Mouse (Mus musculus) megakaryocyte, embryonic 14.5 days (primary cell): Measurements from ENCODE around the gene Lhfpl2. TPM values are rescaled to one million over a fixed set of nuclear protein-coding genes. Genes with fewer than 3 reads are reported as not detected.

Experiments used
- H3K27me3 ChIP-seq: replicated peaks from 2 replicates; pipeline ENCODE3; 2012; ENCODE audit warnings: inconsistent platforms
- H3K36me3 ChIP-seq: replicated peaks from 2 replicates; pipeline ENCODE3; 2012; ENCODE audit warnings: low read length, inconsistent platforms, mixed read lengths
- H3K4me1 ChIP-seq: 2 replicates; pipeline ENCODE4 v1.6.1; 2012; ENCODE audit warnings: inconsistent platforms
- H3K4me3 ChIP-seq: replicated peaks from 2 replicates; pipeline ENCODE3; 2012; ENCODE audit warnings: moderate library complexity, mild to moderate bottlenecking, inconsistent platforms
- H3K9me3 ChIP-seq: 2 replicates; pipeline ENCODE4 v1.6.1; 2012; ENCODE audit warnings: inconsistent platforms
- FLI1 ChIP-seq: IDR thresholded peaks from 2 replicates; pipeline ENCODE4 v1.6.1; 2012; ENCODE audit warnings: low read length, inconsistent platforms, mixed read lengths
- GATA1 ChIP-seq: IDR thresholded peaks from 3 replicates; pipeline ENCODE4 v1.6.1; 2012; ENCODE audit warnings: mixed read lengths, low read length, inconsistent platforms, borderline replicate concordance
- polyA plus RNA-seq: library from polyadenylated mRNA; stranded (reverse); fragments of >175 nt; gene quantifications from 2 replicates; pipeline ENCODE4 v1.2.3, GENCODE M21; 2012; ENCODE audit warnings: low replicate concordance; ENCODE audit not compliant: insufficient read depth

Gene Lhfpl2
- polyA plus RNA-seq, 1 experiment = 0.47 TPM

DNA sequence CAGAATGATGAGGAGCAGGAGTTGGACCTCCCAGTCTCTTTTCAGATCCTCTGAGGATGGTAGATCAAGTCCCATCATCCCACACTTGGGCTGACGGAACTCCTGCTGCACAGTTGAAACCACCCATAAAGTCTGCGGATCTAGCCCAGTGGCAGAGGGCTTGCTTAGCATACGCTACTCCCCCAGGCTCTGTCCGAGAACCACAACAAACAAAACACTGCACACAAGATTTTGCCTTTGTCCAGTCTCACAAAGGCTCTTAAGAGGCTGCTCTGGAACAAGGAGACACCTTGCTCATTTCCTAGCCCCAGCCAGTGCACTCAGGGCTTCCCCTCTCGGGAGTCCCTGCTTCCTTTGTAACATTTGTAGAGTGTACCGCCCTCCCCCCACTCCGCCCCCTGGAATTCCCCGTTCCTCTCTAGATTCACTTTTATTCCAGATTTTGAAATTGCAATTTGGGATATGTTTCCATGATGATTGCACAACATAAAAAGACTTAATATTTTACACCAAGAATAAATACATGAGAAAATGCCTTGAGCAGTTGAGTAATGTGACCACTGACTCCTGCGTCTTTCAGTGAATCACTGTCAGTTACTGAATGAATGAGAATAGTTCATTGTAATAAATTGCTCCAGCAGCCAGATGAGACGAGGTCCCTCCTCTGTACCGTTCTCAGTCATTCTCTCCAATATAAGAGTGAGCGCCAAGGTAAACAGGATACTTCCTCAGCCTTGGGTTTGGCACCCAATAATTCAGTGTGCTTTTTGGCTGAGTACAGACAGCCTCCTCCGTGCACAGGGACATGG, 74.8 kb downstream of the Lhfpl2 start:
- TF ChIP-seq GATA1 = no peak
- TF ChIP-seq FLI1 = no peak
- H3K9me3 ChIP-seq = no peaks in the 10 kb centered on the region
- no peaks in the 10 kb centered on the region for H3K4me1 ChIP-seq
- no peaks in the 10 kb centered on the region for H3K36me3 ChIP-seq
- no peak overlapping the region for H3K4me3 ChIP-seq
- peaks cover 31% of the 10 kb centered on the region for H3K27me3 ChIP-seq

DNA sequence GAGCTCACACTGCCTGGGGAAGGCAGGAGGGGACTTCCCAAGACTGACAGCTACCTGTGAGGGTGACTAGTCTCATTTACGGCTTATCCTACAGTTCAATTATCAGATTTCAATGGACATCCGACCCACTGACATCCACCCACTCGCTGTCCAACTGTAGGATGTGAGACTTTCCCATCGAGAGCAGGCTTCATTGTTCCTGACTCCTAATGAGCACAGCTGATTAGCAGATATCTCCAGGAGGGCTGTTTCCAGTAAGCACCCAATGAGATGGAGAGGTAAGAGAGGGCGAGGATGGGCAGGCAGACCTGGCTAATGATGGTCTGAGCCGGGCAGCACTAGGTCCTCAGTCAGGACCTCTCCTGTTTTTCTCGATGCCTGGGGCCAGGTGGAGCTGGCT, 77.0 kb downstream of the Lhfpl2 start:
- no peak overlapping the region for H3K4me3 ChIP-seq
- H3K9me3 ChIP-seq = no peaks in the 10 kb centered on the region
- H3K36me3 ChIP-seq = no peaks in the 10 kb centered on the region
- peaks cover 35% of the 10 kb centered on the region for H3K27me3 ChIP-seq
- no peak for TF ChIP-seq FLI1
- no peak for TF ChIP-seq GATA1
- peaks cover under 1% of the 10 kb centered on the region; the same call in 1 of the 2 replicates for H3K4me1 ChIP-seq

GRCm38 (mm10) chr13:94135180-94135579, 77.6 kb downstream of the Lhfpl2 start:
- H3K4me3 ChIP-seq = no peak overlapping the region
- H3K27me3 ChIP-seq = peaks cover 38% of the 10 kb centered on the region
- H3K36me3 ChIP-seq = no peaks in the 10 kb centered on the region
- H3K9me3 ChIP-seq = no peaks in the 10 kb centered on the region
- TF ChIP-seq FLI1 = no peak
- H3K4me1 ChIP-seq = peaks cover 4% of the 10 kb centered on the region; the same call in 1 of the 2 replicates

DNA sequence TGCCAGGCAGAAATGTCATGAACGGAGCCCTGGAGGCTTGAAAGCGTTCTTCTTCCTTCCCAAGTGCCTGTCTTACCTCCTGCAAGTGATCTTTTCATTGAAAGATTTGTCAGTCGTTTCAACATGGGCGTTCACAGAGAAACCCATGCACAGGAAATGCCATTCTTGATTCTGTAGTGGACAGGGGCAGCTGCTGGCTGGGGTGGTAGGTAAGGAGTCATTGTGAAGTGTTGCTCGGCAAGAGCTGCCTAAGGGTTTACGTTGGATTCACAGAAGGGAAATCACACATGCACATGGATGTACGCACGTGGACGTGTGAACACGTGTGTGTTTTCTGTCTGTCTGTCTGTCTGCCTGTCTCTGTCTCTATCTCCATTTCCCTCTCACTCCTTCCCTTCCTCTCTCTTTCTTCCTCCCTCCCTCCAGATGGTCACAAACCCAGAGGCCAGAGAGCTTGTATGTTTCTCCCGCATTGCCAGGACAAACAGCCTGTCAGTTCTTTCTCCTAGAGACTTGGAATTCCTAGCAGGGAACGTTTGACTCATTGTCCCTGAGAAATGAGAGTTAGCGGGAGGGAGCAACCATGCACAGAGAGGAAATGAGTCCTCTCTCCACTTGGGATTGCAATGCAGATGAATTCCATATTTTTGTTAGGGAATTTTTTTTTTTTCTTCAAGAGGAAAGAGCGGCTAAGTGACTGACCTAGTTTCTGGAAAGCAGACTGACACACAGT, 82.3 kb downstream of the Lhfpl2 start:
- H3K4me1 ChIP-seq = peaks cover 28% of the 10 kb centered on the region
- TF ChIP-seq FLI1 (no peak), GATA1 (no peak)
- no peaks in the 10 kb centered on the region for H3K9me3 ChIP-seq
- H3K27me3 ChIP-seq = peaks cover 41% of the 10 kb centered on the region
- H3K4me3 ChIP-seq = no peak overlapping the region
- H3K36me3 ChIP-seq = no peaks in the 10 kb centered on the region

- no peak for TF ChIP-seq FLI1
- no peak for TF ChIP-seq GATA1
- Histone ChIP-seq H3K9me3 (no peaks in the 10 kb centered on the region), H3K36me3 (no peaks in the 10 kb centered on the region), H3K27me3 (peaks cover 35% of the 10 kb centered on the region), H3K4me1 (peaks cover 29% of the 10 kb centered on the region), H3K4me3 (no peak overlapping the region)
Measured at GRCm38 (mm10) chr13:94140446-94140845, 82.8 kb downstream of the Lhfpl2 start.

DNA sequence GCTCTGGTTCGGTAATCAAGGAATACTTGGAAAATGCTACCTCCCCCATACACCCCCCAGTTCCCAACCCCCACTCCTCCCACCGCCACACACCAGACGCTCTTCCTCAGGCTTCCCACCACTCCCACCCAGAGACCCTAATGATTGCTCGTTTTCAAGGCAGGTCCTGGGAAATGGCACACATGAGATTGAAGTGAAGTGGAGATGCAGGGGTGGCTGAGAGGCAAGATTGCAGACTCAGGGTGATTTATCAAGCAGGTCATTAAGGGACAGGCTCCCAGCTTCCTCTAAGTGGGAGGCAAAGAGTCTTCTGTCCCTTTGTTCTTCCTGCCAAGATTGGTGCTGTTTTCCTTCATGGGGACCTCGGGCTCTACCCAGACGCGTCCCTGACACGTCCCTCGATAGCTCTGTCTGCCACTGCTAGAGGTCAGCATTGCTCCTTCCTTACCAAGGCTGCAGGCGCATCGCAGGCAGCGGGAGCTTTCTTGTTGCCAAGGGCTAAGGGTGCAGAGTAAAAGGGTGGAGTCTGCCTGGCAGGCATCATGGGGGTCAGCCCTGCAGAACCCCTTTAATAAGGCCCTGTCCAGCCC, 85.6 kb downstream of the Lhfpl2 start:
- H3K4me3 ChIP-seq = peak overlapping the region; percentile 64

DNA sequence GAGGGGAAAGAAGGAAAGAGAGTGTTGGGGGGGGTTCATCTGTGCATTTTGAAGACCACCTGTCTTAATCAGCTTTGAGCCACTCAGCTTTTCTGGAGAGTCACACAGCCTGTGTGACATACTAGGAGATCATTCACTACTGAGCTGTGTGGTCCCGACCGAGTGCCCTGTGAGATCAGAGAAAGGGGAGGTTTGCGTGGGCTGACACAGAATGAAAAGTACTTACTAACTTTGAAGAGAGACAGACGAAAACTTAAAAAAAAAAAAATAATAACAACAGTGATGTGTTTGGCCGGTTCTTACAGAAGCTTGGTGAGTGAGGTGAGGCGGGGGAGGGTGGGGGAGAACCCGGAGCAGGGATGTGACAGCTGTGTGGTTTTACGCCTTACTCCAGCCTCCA, 86.9 kb downstream of the Lhfpl2 start:
- H3K4me3 ChIP-seq = no peak overlapping the region
- H3K36me3 ChIP-seq = no peaks in the 10 kb centered on the region
- H3K4me1 ChIP-seq = peaks cover 31% of the 10 kb centered on the region
- H3K27me3 ChIP-seq = peaks cover 41% of the 10 kb centered on the region
- TF ChIP-seq GATA1 = no peak
- no peak for TF ChIP-seq FLI1
- no peaks in the 10 kb centered on the region for H3K9me3 ChIP-seq

More for the DNA sequence above, 85.6 kb downstream of the Lhfpl2 start:
- Histone ChIP-seq H3K9me3 (no peaks in the 10 kb centered on the region), H3K27me3 (peaks cover 45% of the 10 kb centered on the region), H3K4me1 (peaks cover 31% of the 10 kb centered on the region), H3K36me3 (no peaks in the 10 kb centered on the region)
- TF ChIP-seq FLI1 (no peak), GATA1 (no peak)

DNA sequence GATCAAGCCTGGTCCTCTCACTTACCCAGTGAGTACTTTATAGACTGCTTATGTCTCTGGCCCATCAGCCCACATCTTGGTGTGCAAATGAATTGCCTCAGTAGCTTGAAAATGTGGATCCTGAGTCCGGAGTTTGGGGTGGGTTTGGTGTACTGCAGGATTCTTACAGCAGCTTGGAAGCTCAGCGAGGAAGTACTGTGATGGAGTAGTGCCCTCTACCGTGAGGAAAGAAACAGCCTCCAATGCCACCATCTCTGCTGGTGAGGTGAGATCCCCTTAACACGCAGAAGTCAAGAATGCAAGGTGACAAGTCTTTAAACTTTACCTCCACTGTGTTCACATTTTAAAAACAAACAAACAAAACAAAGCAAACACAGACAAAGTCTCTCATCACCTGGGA, 89.7 kb downstream of the Lhfpl2 start:
- peaks cover 28% of the 10 kb centered on the region for H3K4me1 ChIP-seq
- H3K9me3 ChIP-seq = no peaks in the 10 kb centered on the region
- H3K27me3 ChIP-seq = peaks cover 32% of the 10 kb centered on the region
- H3K36me3 ChIP-seq = no peaks in the 10 kb centered on the region
- TF ChIP-seq GATA1 = no peak
- no peak overlapping the region for H3K4me3 ChIP-seq

- TF ChIP-seq FLI1 (no peak), GATA1 (no peak)
- H3K4me1 ChIP-seq = peaks cover 16% of the 10 kb centered on the region
- peaks cover 27% of the 10 kb centered on the region for H3K27me3 ChIP-seq
- no peaks in the 10 kb centered on the region for H3K9me3 ChIP-seq
- no peak overlapping the region for H3K4me3 ChIP-seq
- no peaks in the 10 kb centered on the region for H3K36me3 ChIP-seq
Measured at GRCm38 (mm10) chr13:94149006-94149405, 91.4 kb downstream of the Lhfpl2 start.

DNA sequence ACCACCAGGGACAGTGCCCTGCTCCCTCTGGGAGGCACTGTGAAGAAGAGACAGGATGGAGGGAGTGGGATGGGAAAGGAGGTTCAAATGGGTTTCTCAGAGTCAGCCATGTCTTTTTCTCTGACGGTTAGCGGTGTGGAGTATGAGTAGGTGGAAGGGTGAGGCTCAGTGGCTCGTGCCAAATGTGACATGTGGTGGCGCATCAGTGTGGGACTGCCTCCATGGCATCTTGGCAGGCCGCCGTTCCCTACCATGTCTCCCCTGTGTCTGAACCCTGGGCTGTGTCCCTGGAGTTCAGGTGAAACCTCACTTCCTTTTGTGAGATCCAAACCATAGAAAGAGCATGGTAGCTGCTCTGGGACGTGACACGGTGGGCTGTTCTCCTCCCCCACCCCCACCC, 92.2 kb downstream of the Lhfpl2 start:
- Histone ChIP-seq H3K9me3 (peaks cover 3% of the 10 kb centered on the region; the same call in 1 of the 2 replicates), H3K4me1 (peaks cover 14% of the 10 kb centered on the region; the same call in 1 of the 2 replicates), H3K36me3 (no peaks in the 10 kb centered on the region), H3K4me3 (no peak overlapping the region), H3K27me3 (peaks cover 25% of the 10 kb centered on the region)
- TF ChIP-seq GATA1 (no peak), FLI1 (no peak)

- Histone ChIP-seq H3K4me3 (no peak overlapping the region), H3K9me3 (peaks cover 3% of the 10 kb centered on the region; the same call in 1 of the 2 replicates), H3K36me3 (no peaks in the 10 kb centered on the region), H3K4me1 (peaks cover 12% of the 10 kb centered on the region; the same call in 1 of the 2 replicates), H3K27me3 (peaks cover 19% of the 10 kb centered on the region)
- TF ChIP-seq GATA1 (no peak), FLI1 (no peak)
Measured at GRCm38 (mm10) chr13:94151308-94151707, 93.7 kb downstream of the Lhfpl2 start.
